ENCODE assay signal across 26 mouse cellular contexts in genomic region chr14:34558947-34559346, GRCm38 (mm10). TPM values are rescaled to one million over a fixed set of nuclear protein-coding genes. Genes with fewer than 3 reads are reported as not detected.
"Had no signal": no experiment of that assay in that cellular context is flagged by ENCODE, and none has a peak within 500 bp of the region (broad histone marks: within the 10 kb centered on the region; RNA-seq: fewer than 3 reads in every experiment).

No protein-coding gene starts in this region.

- H3K4me3 ChIP-seq: layer of hippocampus, adult 2 months; liver, embryonic 12.5 days; liver, embryonic 15.5 days; lung, embryonic 15.5 days; megakaryocyte, embryonic 14.5 days; midbrain, embryonic 10.5 days; midbrain, embryonic 13.5 days; stomach, embryonic 15.5 days had no signal

- DNase-seq: kidney, adult 2 months; kidney, postnatal 25 days; layer of hippocampus, adult 9-11 months; liver; lung, adult 18-20 months; lung, postnatal 10 days; lung, postnatal 36 days; right cerebral cortex, postnatal 14 days; spleen, adult 18-20 months; thymus, postnatal 4 days had no signal

- H3K9me3 ChIP-seq: liver, embryonic 12.5 days; liver, embryonic 15.5 days; lung, embryonic 15.5 days; megakaryocyte, embryonic 14.5 days; midbrain, embryonic 10.5 days; midbrain, embryonic 13.5 days; stomach, embryonic 15.5 days had no signal

- H3K4me1 ChIP-seq: liver, embryonic 12.5 days; liver, embryonic 15.5 days; lung, embryonic 15.5 days; megakaryocyte, embryonic 14.5 days; midbrain, embryonic 10.5 days; midbrain, embryonic 13.5 days had no signal

- H3K27ac ChIP-seq: kidney, postnatal 0 days; layer of hippocampus, adult 2 months; liver, embryonic 12.5 days; liver, embryonic 15.5 days; lung, embryonic 15.5 days; midbrain, embryonic 10.5 days; midbrain, embryonic 13.5 days; stomach, embryonic 15.5 days had no signal

- H3K9ac ChIP-seq: liver, embryonic 12.5 days; liver, embryonic 15.5 days; lung, embryonic 15.5 days; midbrain, embryonic 13.5 days; stomach, embryonic 15.5 days had no signal

- ATAC-seq: intestine, postnatal 0 days; liver, embryonic 12.5 days; midbrain, embryonic 13.5 days had no signal

- H3K27me3 ChIP-seq: lung, embryonic 15.5 days; midbrain, embryonic 13.5 days; stomach, embryonic 15.5 days had no signal

- H3K36me3 ChIP-seq: liver, embryonic 12.5 days; liver, embryonic 15.5 days; lung, embryonic 15.5 days; midbrain, embryonic 10.5 days; midbrain, embryonic 13.5 days; stomach, embryonic 15.5 days had no signal

- H3K4me2 ChIP-seq: liver, embryonic 12.5 days; liver, embryonic 15.5 days; lung, embryonic 15.5 days; midbrain, embryonic 13.5 days; stomach, embryonic 15.5 days had no signal

RNA-seq across cellular contexts. Expression of gene 9230112D13Rik, which starts 36.3 kb away (rescaled TPM):
- polyA plus RNA-seq: intestine, postnatal 0 days; kidney, adult 2 months; kidney, embryonic 14.5 days; kidney, postnatal 0 days; large intestine, adult 2 months; liver, embryonic 12.5 days; liver, embryonic 15.5 days; lung, embryonic 15.5 days; midbrain, embryonic 10.5 days; midbrain, embryonic 13.5 days; midbrain, postnatal 0 days; neural tube, embryonic 11.5 days; neural tube, embryonic 14.5 days; stomach, embryonic 15.5 days; thymus, postnatal 0 days had no signal

RNA-seq across cellular contexts. Expression of gene Opn4, which starts 41.0 kb away (rescaled TPM):
- polyA plus RNA-seq: kidney, adult 2 months; liver, embryonic 12.5 days; liver, embryonic 15.5 days; neural tube, embryonic 11.5 days; neural tube, embryonic 14.5 days; stomach, embryonic 15.5 days; thymus, postnatal 0 days had no signal
